ENCODE assay signal across 12 mouse cellular contexts in genomic region chr8:7718898-7719696, GRCm38 (mm10).
DNase-seq lines count a peak whose midpoint lies in the region; ATAC-seq and TF ChIP-seq lines count a peak whose summit lies in the region.
"Had no signal": no experiment of that assay in that cellular context is flagged by ENCODE, and none has a peak within 500 bp of the region (broad histone marks: within the 10 kb centered on the region; RNA-seq: fewer than 3 reads in every experiment).

No protein-coding gene starts in this region.

- whole genome bisulfite sequencing in midbrain, postnatal 0 days: 86% methylated on average over 5 of the region's 5 CpGs
- 83% methylated on average over 5 of the region's 5 CpGs for WGBS in midbrain, embryonic 15.5 days
- 54% methylated on average over 5 of the region's 5 CpGs for WGBS in lung, postnatal 0 days
- WGBS in heart, embryonic 10.5 days: 79% methylated on average over 5 of the region's 5 CpGs

- H3K4me1 ChIP-seq in midbrain, postnatal 0 days (ENCODE audit: insufficient read depth, low read length): no peaks in the 10 kb centered on the region
- H3K4me1 ChIP-seq in midbrain, embryonic 15.5 days: no peaks in the 10 kb centered on the region
- H3K4me1 ChIP-seq in lung, postnatal 0 days (ENCODE audit: insufficient read depth, low read depth, low read length): no peaks in the 10 kb centered on the region
- H3K4me1 ChIP-seq in heart, embryonic 10.5 days: no peaks in the 10 kb centered on the region
- H3K4me1 ChIP-seq: hindbrain, embryonic 12.5 days; limb, embryonic 13.5 days had no signal

- DNase-seq in cerebellum, adult 9-10 months: peak; percentile 2
- no peak for DNase-seq in cerebellum, adult 18-20 months
- DNase-seq in midbrain, postnatal 0 days (ENCODE audit: low spot score): peak; percentile 30
- DNase-seq in left cerebral cortex, postnatal 25 days (ENCODE audit: low spot score in 2 of 2): peak; percentile 51 to 92
- no peak for DNase-seq in embryo, embryonic 10.5 days (ENCODE audit: low spot score)
- DNase-seq in lung, postnatal 0 days (ENCODE audit: low spot score): no peak
- DNase-seq in heart, embryonic 10.5 days (ENCODE audit: low spot score): no peak
- DNase-seq: kidney, adult 9 months; thymus, postnatal 25 days had no signal

- no peaks in the 10 kb centered on the region for H3K9me3 ChIP-seq in midbrain, postnatal 0 days (ENCODE audit: low read length)
- no peaks in the 10 kb centered on the region for H3K9me3 ChIP-seq in midbrain, embryonic 15.5 days
- no peaks in the 10 kb centered on the region for H3K9me3 ChIP-seq in lung, postnatal 0 days (ENCODE audit: low read length)
- no peaks in the 10 kb centered on the region for H3K9me3 ChIP-seq in heart, embryonic 10.5 days
- H3K9me3 ChIP-seq: hindbrain, embryonic 12.5 days; limb, embryonic 13.5 days had no signal

- H3K4me2 ChIP-seq in midbrain, postnatal 0 days (ENCODE audit: low read depth, low read length, poor library complexity, severe bottlenecking): no peak overlapping the region
- no peak overlapping the region for H3K4me2 ChIP-seq in midbrain, embryonic 15.5 days
- H3K4me2 ChIP-seq in lung, postnatal 0 days (replicated peaks; ENCODE audit: low read depth, low read length): no peak overlapping the region
- H3K4me2 ChIP-seq: hindbrain, embryonic 12.5 days; limb, embryonic 13.5 days had no signal

- TF ChIP-seq CTCF in midbrain, postnatal 0 days (IDR thresholded peaks at IDR 0.05): no peak
- TF ChIP-seq CTCF in lung, postnatal 0 days (IDR thresholded peaks at IDR 0.05): no peak

- no peaks in the 10 kb centered on the region for H3K36me3 ChIP-seq in midbrain, postnatal 0 days (ENCODE audit: insufficient read depth, low read length)
- H3K36me3 ChIP-seq in midbrain, embryonic 15.5 days (replicated peaks): no peaks in the 10 kb centered on the region
- H3K36me3 ChIP-seq in lung, postnatal 0 days (ENCODE audit: insufficient read depth, low read length): no peaks in the 10 kb centered on the region
- H3K36me3 ChIP-seq in heart, embryonic 10.5 days: no peaks in the 10 kb centered on the region
- H3K36me3 ChIP-seq: hindbrain, embryonic 12.5 days; limb, embryonic 13.5 days had no signal

- H3K4me3 ChIP-seq in midbrain, postnatal 0 days (ENCODE audit: low read depth, low read length): no peak overlapping the region
- no peak overlapping the region for H3K4me3 ChIP-seq in midbrain, embryonic 15.5 days
- H3K4me3 ChIP-seq in lung, postnatal 0 days (ENCODE audit: low read depth, low read length): no peak overlapping the region
- no peak overlapping the region for H3K4me3 ChIP-seq in heart, embryonic 10.5 days
- H3K4me3 ChIP-seq: hindbrain, embryonic 12.5 days; limb, embryonic 13.5 days had no signal

- no peak overlapping the region for H3K9ac ChIP-seq in midbrain, postnatal 0 days (replicated peaks; ENCODE audit: low read length, poor library complexity, severe bottlenecking)
- H3K9ac ChIP-seq in midbrain, embryonic 15.5 days: no peak overlapping the region
- H3K9ac ChIP-seq in lung, postnatal 0 days (replicated peaks; ENCODE audit: low read depth): no peak overlapping the region
- H3K9ac ChIP-seq: hindbrain, embryonic 12.5 days; limb, embryonic 13.5 days had no signal

- H3K27me3 ChIP-seq in midbrain, postnatal 0 days (ENCODE audit: insufficient read depth, low read length): no peaks in the 10 kb centered on the region
- H3K27me3 ChIP-seq in midbrain, embryonic 15.5 days (replicated peaks): no peaks in the 10 kb centered on the region
- H3K27me3 ChIP-seq in lung, postnatal 0 days (replicated peaks; ENCODE audit: insufficient read depth, low read length): no peaks in the 10 kb centered on the region
- H3K27me3 ChIP-seq in heart, embryonic 10.5 days (ENCODE audit: insufficient read depth, poor library complexity, severe bottlenecking): no peaks in the 10 kb centered on the region
- H3K27me3 ChIP-seq: hindbrain, embryonic 12.5 days; limb, embryonic 13.5 days had no signal

- intact Hi-C loops in left cerebral cortex, postnatal 25 days (cut with DNase I): no loop called here

- TF ChIP-seq EP300 in lung, postnatal 0 days (IDR thresholded peaks at IDR 0.05): no peak

- no peak for ATAC-seq in midbrain, postnatal 0 days (ENCODE audit: low FRiP score)
- ATAC-seq in midbrain, embryonic 15.5 days (replicated peaks): no peak
- ATAC-seq in lung, postnatal 0 days: no peak

- H3K27ac ChIP-seq in midbrain, postnatal 0 days (ENCODE audit: low read depth, low read length): no peak overlapping the region
- H3K27ac ChIP-seq in midbrain, embryonic 15.5 days: no peak overlapping the region
- H3K27ac ChIP-seq in lung, postnatal 0 days (ENCODE audit: low read length): no peak overlapping the region
- no peak overlapping the region for H3K27ac ChIP-seq in heart, embryonic 10.5 days
- H3K27ac ChIP-seq: hindbrain, embryonic 12.5 days; limb, embryonic 13.5 days had no signal

Comparison
In these comparisons a context has a peak if more than half of its experiments do, and no peak if none do; other contexts are left out.
1. DNase-seq: peak in cerebellum, adult 9-10 months (single experiment), midbrain, postnatal 0 days (single experiment) and left cerebral cortex, postnatal 25 days (2 of 2); none in cerebellum, adult 18-20 months (0 of 2), embryo, embryonic 10.5 days (single experiment), lung, postnatal 0 days (single experiment) and heart, embryonic 10.5 days (single experiment).